Mouse (Mus musculus): ENCODE results near the gene Nrxn1. TPM values are rescaled to one million over a fixed set of nuclear protein-coding genes. Genes with fewer than 3 reads are reported as not detected.

Gene Nrxn1
- polyA plus RNA-seq, 1 experiment = not detected

GRCm38 (mm10) chr17:90628004-90628403 lies 464.9 kb downstream of the Nrxn1 start:
- no peak overlapping the region for H3K4me3 ChIP-seq (ENCODE audit: insufficient read depth, low read depth, low read length)
- 55% methylated on average over 3 of the region's 3 CpGs for WGBS
- H3K4me1 ChIP-seq (ENCODE audit: control insufficient read depth, insufficient read depth, low read length) = peaks cover 3% of the 10 kb centered on the region
- no peak overlapping the region for H3K27ac ChIP-seq (ENCODE audit: insufficient read depth, low read depth, low read length)
- TF ChIP-seq POLR2A (IDR thresholded peaks at IDR 0.05; ENCODE audit: insufficient read depth, low read depth, low read length) (no peak), CTCF (IDR thresholded peaks at IDR 0.05; ENCODE audit: insufficient read depth, low read depth, low read length) (no peak)

- H3K27ac ChIP-seq (ENCODE audit: insufficient read depth, low read depth, low read length) = no peak overlapping the region
- H3K4me1 ChIP-seq (ENCODE audit: control insufficient read depth, insufficient read depth, low read length) = peaks cover 3% of the 10 kb centered on the region
- H3K4me3 ChIP-seq (ENCODE audit: insufficient read depth, low read depth, low read length) = no peak overlapping the region
- no peak for TF ChIP-seq CTCF (IDR thresholded peaks at IDR 0.05; ENCODE audit: insufficient read depth, low read depth, low read length)
- no peak for TF ChIP-seq POLR2A (IDR thresholded peaks at IDR 0.05; ENCODE audit: insufficient read depth, low read depth, low read length)
- 81% methylated on average over 3 of the region's 3 CpGs for WGBS
These were observed 465.5 kb downstream of the Nrxn1 start for GRCm38 (mm10) chr17:90627395-90627794.

- Histone ChIP-seq H3K27ac (ENCODE audit: insufficient read depth, low read depth, low read length) (no peak overlapping the region), H3K4me3 (ENCODE audit: insufficient read depth, low read depth, low read length) (no peak overlapping the region), H3K4me1 (ENCODE audit: control insufficient read depth, insufficient read depth, low read length) (peaks cover under 1% of the 10 kb centered on the region)
- WGBS = 31% methylated on average over 1 of the region's 1 CpGs
- TF ChIP-seq POLR2A (IDR thresholded peaks at IDR 0.05; ENCODE audit: insufficient read depth, low read depth, low read length) (no peak), CTCF (IDR thresholded peaks at IDR 0.05; ENCODE audit: insufficient read depth, low read depth, low read length) (no peak)
These were observed 468.1 kb downstream of the Nrxn1 start for GRCm38 (mm10) chr17:90624591-90625266.

- TF ChIP-seq POLR2A (IDR thresholded peaks at IDR 0.05; ENCODE audit: insufficient read depth, low read depth, low read length) = no peak
- TF ChIP-seq CTCF (IDR thresholded peaks at IDR 0.05; ENCODE audit: insufficient read depth, low read depth, low read length) = no peak
- Histone ChIP-seq H3K4me1 (ENCODE audit: control insufficient read depth, insufficient read depth, low read length) (no peaks in the 10 kb centered on the region), H3K27ac (ENCODE audit: insufficient read depth, low read depth, low read length) (no peak overlapping the region), H3K4me3 (ENCODE audit: insufficient read depth, low read depth, low read length) (no peak overlapping the region)
- WGBS = 84% methylated on average over 4 of the region's 4 CpGs
These were observed 471.0 kb downstream of the Nrxn1 start for GRCm38 (mm10) chr17:90621828-90622227.

- 86% methylated on average over 3 of the region's 3 CpGs for WGBS
- H3K27ac ChIP-seq (ENCODE audit: insufficient read depth, low read depth, low read length) = no peak overlapping the region
- no peaks in the 10 kb centered on the region for H3K4me1 ChIP-seq (ENCODE audit: control insufficient read depth, insufficient read depth, low read length)
- no peak overlapping the region for H3K4me3 ChIP-seq (ENCODE audit: insufficient read depth, low read depth, low read length)
- TF ChIP-seq CTCF (IDR thresholded peaks at IDR 0.05; ENCODE audit: insufficient read depth, low read depth, low read length) (no peak), POLR2A (IDR thresholded peaks at IDR 0.05; ENCODE audit: insufficient read depth, low read depth, low read length) (no peak)
These were observed 477.9 kb downstream of the Nrxn1 start for GRCm38 (mm10) chr17:90615019-90615418.

GRCm38 (mm10) chr17:90607427-90607806 lies 485.5 kb downstream of the Nrxn1 start:
- H3K4me3 ChIP-seq (ENCODE audit: insufficient read depth, low read depth, low read length) = no peak overlapping the region
- no peak overlapping the region for H3K27ac ChIP-seq (ENCODE audit: insufficient read depth, low read depth, low read length)
- H3K4me1 ChIP-seq (ENCODE audit: control insufficient read depth, insufficient read depth, low read length) = 0 out of 2 replicates have a peak, but pooled peaks cover 3% of the 10 kb centered on the region
- TF ChIP-seq CTCF (IDR thresholded peaks at IDR 0.05; ENCODE audit: insufficient read depth, low read depth, low read length) = no peak
- no peak for TF ChIP-seq POLR2A (IDR thresholded peaks at IDR 0.05; ENCODE audit: insufficient read depth, low read depth, low read length)

- Histone ChIP-seq H3K27ac (ENCODE audit: insufficient read depth, low read depth, low read length) (no peak overlapping the region), H3K4me3 (ENCODE audit: insufficient read depth, low read depth, low read length) (no peak overlapping the region), H3K4me1 (ENCODE audit: control insufficient read depth, insufficient read depth, low read length) (0 out of 2 replicates have a peak, but pooled peaks cover 3% of the 10 kb centered on the region)
- 35% methylated on average over 4 of the region's 4 CpGs for WGBS
- TF ChIP-seq POLR2A (IDR thresholded peaks at IDR 0.05; ENCODE audit: insufficient read depth, low read depth, low read length) (no peak), CTCF (IDR thresholded peaks at IDR 0.05; ENCODE audit: insufficient read depth, low read depth, low read length) (no peak)
These were observed 486.0 kb downstream of the Nrxn1 start for GRCm38 (mm10) chr17:90606718-90607426.

GRCm38 (mm10) chr17:90599570-90600524 lies 493.0 kb downstream of the Nrxn1 start:
- TF ChIP-seq CTCF (IDR thresholded peaks at IDR 0.05; ENCODE audit: insufficient read depth, low read depth, low read length) = no peak
- no peak for TF ChIP-seq POLR2A (IDR thresholded peaks at IDR 0.05; ENCODE audit: insufficient read depth, low read depth, low read length)
- Histone ChIP-seq H3K4me3 (ENCODE audit: insufficient read depth, low read depth, low read length) (no peak overlapping the region), H3K27ac (ENCODE audit: insufficient read depth, low read depth, low read length) (no peak overlapping the region), H3K4me1 (ENCODE audit: control insufficient read depth, insufficient read depth, low read length) (no peaks in the 10 kb centered on the region)
- 74% methylated on average over 9 of the region's 9 CpGs for WGBS
